Mouse (Mus musculus) gastrocnemius, adult 18-20 months (tissue): ENCODE measurements around the gene Slc45a3. TPM values are rescaled to one million over a fixed set of nuclear protein-coding genes. Genes with fewer than 3 reads are reported as not detected.

Experiments
- DNase-seq: peaks from one replicate; pipeline ENCODE4 v3.0.0; 2021; ENCODE audit warnings: low spot score
- total RNA-seq, 2 experiments: library from RNA; stranded (reverse); gene quantifications; 2 replicates each; pipeline ENCODE4 v1.2.3; 2021

The Slc45a3 gene
- total RNA-seq, 2 experiments from 2014 or later = 1.4 to 2.2 TPM

DNA sequence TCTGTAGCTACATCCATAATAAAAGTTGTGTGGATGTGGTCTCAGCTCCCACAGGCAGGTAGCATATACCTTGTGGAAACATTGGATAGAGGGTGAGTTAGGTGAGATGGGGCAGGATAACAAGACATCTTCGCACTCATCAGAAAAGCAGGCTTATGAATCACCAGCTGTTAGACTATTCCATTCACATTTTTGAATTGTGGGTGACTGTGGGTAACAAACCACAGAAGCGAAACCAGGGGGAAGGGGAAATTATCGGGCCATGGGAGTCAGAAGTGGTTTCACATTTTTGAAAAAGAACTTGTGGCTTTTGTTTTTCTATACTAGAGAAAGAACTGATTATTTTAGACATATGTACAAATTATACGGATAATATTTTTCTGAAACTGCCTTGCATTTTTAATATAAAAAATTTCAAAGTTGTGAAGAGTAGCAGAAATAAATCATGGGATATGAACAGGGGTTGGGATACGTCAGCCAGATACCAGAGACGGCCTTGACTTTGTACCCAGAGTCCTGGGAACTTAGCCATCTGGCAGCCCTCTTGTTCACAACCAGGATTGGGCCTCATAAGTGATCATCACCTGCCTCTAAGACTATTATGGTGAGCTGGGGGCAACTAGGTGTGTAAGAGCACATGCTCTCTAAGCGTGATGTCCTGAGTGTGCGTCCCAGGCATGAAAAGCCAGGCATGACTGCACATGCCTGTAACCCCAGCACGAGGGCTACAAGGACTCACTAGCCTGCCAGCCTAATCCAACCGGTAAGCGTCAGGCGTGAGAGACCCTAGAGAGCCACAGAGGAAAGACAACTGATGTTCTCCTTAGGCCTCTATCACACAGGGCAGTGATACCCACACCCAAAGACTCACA lies 30.6 kb downstream of the Slc45a3 start:
- peak; percentile 83 for DNase-seq

DNA sequence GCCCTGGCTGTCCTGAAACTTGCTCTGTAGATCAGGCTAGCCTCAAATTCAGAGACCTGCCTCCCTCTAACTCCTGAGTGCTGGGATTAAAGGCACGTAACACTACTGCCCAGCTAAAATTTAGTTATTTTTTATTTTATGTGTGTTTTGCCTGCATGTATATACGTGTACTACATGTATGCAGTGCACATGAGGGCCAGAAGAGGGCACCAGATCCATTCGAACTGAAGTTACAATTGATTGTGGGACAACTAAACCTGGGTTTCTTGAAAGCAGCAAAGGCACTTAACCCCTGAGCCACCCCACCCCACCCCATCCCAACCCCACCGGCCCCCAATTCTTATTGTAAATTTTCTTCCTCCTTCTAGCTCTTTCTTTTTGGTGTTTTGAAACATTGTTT lies 32.3 kb downstream of the Slc45a3 start:
- peak; percentile 61 for DNase-seq

DNA sequence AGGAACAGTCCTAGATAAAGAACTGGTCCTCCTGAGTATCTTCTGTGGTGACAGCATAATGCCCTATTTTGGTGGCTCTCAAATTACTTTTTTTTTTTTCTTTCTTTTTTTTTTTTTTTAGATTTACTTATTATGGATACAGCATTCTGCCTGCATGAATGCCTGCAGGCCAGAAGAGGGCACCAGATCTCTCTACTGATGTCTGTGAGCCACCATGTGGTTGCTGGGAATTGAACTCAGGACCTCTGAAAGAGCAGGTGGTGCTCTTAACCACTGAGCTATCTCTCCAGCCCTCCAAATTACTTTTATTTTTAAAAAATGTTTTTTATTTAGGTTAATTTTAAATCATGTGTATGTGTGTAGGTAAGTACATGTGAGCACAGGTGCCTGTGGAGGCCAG lies 37.7 kb downstream of the Slc45a3 start:
- DNase-seq = no peak

DNA sequence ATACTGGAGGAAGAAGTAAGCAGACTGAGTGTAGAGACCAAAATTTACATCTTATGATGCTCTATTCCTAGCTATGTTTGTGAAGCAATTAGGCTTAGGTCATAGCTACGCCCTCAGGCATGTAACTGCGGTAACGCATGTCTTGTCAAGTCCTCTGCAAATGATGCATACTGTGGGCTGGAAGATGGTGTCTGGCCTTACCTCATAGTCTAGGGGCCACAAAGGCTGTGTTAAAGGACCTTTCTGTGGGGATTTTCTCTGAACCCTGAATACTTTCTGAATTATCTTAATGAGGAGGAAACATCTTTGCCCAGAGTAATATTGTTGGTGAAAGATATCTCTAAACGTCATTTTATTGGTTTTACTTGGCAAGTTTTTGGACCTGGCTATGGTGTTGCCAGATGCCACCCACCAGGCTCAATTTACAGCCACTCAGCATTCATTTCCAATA lies 39.1 kb downstream of the Slc45a3 start:
- no peak for DNase-seq

DNA sequence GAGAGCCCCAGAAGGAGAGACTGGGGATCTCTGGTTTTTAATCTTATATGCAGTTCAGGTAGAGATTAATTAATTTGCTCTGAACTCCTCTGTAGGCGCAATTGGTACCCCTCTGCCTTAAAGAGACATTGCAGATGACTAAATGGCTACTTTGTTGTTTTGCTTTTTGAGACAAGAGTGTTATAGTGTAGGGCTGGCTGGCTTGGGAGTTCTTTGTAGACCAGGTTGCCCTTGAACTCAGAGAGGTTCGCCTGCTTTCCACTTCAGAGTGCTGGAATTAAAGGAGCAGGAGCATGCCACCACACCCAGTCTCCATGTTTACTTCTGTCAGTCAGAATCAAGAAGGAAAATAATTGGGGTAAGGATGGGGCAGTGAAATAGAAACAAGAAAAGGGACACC lies 40.3 kb downstream of the Slc45a3 start:
- DNase-seq = no peak

DNA sequence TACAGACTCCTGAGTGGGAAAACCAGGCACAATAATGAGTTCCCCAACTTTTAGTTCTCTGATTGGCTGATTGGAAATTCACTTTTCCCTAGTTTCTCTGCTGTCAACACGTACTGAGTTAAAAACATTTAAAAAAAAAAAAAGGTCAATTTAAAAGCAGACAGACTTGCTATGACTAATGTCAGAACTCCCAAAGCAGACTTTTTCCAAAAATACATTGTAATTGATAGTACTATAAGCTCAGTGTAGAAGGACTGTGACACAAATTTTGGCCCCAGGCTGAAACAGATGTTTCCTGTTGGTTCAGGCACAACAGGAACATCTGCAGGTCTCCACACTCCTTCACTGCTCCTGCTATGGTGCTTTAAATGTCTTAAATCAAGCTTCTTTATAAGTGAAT lies 41.0 kb downstream of the Slc45a3 start:
- DNase-seq = peak; percentile 53

DNA sequence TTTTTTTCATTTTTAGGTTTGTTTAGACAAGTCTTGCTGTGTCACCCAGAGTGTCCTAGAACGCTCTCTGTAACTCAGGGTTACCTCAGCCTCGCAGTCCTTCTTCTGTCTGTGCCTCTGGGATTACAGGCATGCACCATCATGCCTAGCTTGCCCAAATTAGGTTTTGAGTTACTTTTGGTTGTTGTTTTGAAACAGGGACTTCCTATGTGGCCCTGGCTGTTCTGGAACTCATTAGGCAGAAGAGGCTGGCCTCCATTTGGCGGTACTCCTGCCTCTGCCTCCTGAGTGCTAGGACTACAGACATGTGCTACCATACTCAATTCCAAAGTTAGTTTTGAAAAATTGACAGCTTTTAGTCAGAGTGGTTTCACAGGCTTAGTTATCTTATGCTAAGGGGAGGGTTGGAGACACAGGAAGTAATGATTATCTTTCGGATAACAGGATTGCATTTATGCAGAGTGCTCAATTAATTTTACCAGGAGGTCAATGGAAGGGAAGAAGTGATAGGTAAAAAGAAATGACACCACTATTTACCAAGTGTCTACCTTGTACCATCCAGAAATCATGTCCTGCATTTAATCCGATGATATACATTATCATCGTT lies 41.9 kb downstream of the Slc45a3 start:
- DNase-seq = no peak

DNA sequence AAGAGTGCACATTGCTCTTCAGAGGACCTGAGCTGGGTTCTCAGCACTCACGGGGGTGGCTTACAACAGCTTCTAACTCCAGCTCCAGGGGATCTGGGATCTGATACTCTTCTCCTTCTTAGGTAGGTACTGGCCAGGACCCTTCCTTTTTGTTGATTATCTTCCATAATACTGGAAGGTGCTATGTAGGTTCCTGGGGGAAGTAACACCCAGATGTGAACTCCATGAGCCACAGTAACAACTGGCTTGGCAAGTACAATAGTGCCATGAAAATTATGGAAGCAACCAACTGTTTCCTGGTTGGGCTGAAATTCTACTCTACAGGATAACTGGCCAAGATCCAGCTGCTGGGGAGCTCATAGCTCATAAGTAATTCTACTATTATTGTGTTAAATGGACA lies 42.7 kb downstream of the Slc45a3 start:
- no peak for DNase-seq

DNA sequence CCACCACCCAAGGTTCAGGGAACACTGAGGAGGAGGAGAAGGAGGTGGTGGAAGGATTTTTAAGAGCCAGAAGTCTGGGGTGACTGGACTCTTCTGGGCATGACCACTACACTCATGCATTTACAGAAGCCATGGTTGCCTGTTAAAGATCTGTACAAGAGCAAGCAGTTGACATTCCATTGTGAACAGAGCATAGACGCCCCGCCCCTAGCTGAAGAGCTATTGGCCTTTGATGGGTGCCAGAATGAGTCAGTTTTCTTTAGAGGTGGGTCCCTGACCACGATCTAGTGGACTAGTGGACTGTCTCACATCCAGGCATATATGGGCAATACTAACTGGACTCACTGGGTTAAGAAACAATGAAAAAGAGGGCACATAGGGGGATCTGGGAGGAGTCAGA lies 43.3 kb downstream of the Slc45a3 start:
- DNase-seq = no peak

DNA sequence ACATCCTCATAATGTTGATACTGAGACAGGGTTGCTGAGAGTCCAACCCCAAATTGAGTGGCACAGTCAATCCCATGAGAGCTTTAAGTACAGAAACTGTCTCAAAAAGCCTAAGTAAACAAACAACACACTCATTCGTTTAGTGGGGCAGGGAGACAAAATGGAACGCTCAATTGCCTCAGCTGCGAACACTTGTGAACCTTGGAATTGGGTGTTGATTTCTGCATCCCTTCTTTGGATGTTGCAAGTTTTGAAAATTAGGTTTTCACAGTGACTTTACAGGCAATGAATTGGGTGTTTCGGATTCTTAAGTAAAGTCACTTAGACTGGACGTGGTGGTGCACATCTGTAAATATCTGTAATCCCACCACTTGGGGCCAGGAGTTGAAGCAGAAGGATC lies 44.0 kb downstream of the Slc45a3 start:
- DNase-seq = no peak

DNA sequence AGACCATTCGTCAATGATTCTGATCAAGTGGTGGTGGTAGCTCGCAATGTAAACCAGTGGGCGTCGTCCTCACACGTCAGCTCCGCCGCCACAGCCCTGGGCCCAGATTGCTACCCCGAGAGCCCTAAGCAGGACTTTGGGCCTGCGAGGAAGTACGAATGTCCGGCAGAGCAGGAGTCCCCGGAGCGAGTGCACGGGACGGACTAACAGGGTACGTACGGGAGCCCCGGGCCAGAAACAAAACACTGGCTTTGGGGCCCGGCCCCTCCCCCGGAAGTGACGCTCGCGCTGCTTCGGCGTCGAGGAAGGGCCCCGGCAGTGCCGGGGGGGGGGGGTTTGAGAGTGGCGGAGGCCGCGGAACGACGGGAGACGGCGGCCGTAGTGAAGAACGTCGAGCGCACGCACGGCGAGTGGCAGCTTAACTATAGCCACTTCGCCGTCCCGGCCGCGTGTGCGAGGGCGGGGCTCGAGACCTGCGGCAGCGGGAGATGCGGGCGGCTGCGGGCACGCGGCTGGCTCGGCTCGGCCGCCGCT lies 44.6 kb downstream of the Slc45a3 start, which contains the start of gene Elk4:
Elk4 (plus strand) TSS at position 326 of the 534 bp plus-strand sequence.
- peak; percentile 93 for DNase-seq

DNA sequence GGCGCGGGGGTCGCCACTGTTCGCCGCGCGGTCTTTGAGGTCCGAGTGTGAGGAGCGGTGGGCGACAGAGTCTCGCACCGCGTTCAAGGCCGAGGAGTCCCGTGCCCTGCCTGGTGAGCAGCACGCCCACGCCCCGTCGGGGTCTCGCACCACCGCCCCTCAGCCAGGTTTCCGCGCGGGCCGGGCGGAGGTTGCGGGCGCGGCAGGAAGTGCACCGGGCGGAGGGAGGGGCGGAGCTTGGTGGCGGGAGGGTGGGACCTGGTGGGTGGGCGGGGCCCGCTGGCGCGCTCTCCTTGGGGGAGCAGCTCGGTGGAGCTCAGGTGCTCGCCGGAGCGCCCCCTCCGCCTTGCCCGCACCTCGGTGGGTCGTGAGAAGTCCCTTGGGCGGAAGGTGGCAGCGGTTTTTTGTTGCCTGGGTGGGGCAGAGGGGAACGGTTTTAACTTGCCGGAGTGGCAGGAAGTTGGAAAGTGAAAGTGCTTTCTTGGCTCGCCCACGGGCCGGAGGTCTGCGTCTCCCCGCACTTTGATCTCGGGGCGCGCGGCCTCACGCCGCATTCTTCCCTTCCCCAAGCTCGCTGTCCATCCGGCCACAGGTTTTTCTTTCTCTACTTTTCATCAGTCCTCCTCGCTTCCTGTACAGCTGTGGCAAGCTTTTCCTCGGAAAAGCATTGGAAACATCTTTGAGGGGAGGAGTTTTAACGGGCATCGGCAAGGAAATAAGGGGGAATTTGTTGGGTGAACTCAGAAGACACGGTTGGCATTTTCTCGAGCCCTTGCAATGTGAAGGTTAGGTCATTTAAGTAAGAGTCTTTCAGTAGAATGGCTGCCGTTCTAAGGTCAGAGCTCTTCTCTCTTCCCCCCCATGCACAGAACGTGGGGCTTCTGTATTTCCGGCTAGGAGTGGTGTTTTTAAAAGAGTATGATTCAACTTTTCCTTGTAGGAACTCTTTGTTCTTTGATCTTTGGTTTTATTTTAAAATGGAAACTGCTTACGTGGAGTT lies 45.4 kb downstream of the Slc45a3 start:
- peak; percentile 84 for DNase-seq

DNA sequence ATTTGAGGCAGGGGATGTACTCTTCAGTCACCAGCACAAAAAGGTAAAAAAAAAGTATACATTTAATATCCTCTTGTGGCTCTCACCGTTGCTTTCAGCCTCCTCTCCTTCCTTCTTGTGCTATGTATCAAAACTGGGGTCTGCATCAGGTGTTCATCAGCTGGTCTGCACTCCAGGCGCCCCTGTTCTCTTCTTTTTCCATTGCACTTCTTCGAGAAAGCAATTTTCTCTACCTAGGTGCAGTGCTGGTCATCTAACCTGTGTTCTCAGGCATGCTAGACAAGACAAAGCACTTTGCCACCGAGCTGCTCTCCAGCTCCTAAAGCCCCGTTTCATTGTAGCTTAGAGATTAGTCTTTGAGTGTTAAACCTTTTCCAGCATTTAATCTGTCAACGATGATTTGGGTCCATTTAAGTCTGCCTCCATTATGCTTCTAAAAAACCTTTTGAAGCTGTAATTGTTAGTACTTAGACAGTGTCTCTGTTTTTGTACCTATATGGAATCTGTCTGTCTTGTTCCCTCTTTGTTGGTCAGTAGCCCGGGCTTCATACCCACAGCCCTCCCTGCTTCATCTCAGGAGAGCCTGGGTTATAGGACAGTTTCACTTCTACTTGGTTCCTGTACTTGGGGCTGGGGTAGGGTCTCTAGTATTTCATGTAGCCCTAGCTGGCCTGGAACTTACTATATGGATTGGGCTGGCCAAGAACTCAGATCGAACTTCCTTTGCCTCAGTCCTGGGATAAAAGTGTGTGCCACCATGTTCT lies 46.3 kb downstream of the Slc45a3 start:
- no peak for DNase-seq

DNA sequence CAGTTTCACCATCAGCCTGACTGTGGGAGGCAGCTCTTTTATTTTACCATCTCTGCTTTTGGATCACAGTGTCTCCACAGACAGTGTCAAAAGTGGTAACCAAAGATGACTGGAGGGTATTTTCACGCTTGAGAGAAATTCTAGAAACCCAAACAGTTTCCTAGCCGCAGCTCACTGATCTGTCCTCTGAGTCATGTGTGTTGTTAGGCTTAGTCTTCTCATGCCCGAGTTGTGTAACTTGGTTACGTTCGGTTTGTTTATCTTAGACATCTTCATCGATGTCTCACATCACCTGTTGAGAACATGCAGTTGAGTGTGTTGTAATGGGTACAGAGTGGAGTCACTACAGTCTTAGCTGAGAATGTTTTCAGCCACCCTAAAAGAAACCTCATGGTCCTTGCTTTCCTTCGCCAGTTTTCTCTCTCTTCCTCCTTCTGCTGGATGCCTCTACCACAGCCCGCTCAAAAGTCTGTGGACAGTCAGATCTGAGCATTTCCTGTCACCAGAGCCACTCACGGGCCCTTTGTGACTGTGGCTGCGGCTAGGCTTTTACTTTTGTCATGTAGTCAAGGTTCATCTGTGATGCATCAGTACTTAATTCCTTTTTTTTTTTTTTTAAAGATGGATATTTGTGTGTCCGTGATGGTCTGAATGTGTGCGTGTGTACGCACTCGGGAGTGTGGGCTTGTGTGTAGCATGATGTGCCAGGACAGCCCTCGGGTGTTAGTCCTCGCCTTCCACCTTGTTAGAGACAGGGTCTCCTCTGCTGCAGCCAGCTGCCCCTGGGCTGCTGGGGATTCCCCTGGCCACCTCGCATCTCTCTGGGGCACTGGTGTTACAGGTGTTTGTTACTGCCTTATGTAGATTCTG lies 48.1 kb downstream of the Slc45a3 start:
- DNase-seq = no peak

DNA sequence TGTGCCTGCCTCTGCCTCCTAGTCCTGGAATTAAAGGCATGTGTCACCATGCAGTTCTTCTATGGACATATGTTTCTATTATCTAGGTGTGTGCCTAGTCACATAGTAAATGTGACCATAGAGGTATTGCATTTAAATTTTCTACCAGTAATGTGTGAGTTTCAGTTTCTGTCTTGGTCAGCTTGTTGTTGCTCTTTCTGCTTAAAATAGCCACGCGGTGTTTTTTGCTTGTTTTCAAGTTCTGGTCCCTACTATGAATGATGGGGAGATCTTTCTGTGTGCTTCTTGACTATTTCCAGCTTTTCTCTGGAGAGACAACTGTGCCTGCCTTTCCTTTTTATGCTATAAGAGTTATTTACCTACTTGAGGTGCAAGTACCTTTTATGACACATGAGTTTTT lies 49.0 kb downstream of the Slc45a3 start:
- DNase-seq = no peak

DNA sequence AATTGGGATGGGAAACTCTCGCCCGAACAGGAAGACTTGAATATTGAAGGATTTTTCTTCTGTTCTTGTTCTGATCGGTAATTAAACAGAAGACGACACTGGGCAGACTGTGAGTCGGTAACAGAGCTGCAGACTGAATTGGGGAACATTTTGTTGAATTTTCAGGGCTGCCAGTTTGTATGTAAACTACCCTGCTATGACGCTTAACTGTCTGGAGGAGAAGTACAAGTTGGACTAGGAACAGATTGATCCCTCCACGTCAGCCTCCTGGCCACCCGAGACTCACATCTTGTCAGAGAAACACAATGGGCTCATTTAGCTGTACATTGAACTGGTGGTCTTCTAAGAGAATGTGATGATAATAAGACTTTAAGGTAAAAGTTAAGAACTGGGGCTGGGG lies 50.1 kb downstream of the Slc45a3 start:
- DNase-seq = no peak

DNA sequence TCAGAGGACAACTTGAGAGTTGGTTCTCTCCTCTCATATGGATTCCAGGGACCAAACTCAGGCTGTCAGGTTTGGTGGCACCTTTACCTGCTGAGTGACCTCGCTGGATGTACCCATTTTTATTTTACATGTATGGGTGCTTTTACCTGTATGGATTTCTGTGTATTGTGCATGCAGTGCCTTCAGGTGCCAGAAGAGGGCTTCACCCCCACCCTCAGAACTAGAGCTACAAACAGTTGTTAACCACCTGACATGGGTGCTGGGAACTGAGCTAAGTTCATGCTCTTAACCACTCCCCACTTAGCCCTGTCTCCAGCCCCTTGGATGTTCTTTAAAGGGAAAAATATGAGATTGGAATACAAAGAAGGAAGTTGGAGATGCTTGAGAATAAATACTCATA lies 52.0 kb downstream of the Slc45a3 start:
- DNase-seq = no peak

DNA sequence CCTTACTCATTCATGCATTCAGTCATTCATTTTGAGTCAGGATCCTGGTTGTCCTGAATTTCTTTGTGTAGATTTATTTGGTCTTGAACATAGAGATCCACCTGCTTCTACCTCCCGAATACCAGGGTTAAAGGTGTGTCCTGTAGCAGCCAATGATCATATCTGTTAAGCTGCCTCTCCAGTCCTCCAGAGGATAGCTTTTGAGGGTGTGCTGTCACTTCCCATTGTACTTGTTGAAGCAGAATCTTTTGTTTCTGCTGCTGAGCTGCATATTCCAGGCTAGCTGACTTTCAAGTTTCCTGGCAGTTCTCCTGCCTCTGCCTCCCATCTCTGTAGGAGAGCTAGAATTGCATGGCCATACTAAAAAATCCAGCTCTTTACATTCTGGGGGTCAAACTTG lies 53.9 kb downstream of the Slc45a3 start:
- DNase-seq = no peak

DNA sequence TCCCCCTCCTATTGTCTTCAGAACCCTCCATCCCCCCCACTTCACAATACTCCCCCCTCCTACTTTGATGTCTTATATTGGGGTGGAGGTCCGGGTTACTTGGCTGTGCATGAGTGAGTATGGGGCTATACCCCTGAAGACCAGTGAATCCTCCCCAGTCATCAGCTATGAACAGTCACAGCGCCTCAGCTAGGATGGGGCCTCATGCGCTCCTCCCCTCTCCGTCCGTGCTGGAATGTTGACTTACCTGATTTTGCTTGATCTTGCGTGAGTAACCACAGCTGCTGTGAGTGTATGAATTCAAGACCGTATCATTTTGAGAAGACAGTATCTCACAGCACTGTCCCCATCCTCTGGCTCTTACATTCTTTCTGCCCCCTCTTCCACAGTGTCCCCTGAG lies 57.1 kb downstream of the Slc45a3 start:
- DNase-seq = no peak

DNA sequence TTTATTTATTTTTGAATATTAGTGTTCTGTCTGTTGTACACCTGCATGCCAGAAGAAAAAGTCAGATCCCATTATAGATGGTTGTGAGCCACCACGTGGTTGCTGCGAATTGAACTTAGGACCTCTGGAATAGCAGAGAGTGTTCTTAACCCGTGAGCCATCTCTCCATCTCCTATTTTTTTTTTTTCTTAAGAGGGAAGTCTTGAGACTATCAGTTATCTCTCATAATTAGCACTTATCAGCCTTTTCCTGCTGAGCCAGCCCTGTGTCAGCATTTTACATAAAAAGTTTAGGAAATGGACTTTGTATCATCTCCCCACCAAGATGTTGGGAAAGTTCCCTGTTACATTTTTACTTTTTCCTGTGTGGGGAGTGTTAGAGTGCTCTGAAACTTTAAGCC lies 59.3 kb downstream of the Slc45a3 start:
- no peak for DNase-seq
